Mouse (Mus musculus) midbrain, embryonic 10.5 days (tissue): Measurements from ENCODE around the gene Acrbp. TPM values are rescaled to one million over a fixed set of nuclear protein-coding genes. Genes with fewer than 3 reads are reported as not detected.

Experiments used
- DNase-seq: peaks from one replicate; pipeline ENCODE4 v3.0.0-alpha.2; 2017; ENCODE audit warnings: low spot score
- H3K27ac ChIP-seq: fragments of 300-500 bp; sonication (generic); replicated peaks from 2 replicates; pipeline ENCODE4 v1.5.1; 2016; ENCODE audit warnings: mild to moderate bottlenecking
- H3K27me3 ChIP-seq: fragments of 300-500 bp; sonication (generic); 2 replicates; pipeline ENCODE4 v1.6.1; 2016; ENCODE audit warnings: low read depth, mild to moderate bottlenecking; ENCODE audit not compliant: poor library complexity, severe bottlenecking
- H3K36me3 ChIP-seq: fragments of 300-500 bp; sonication (generic); 2 replicates; pipeline ENCODE4 v1.6.1; 2016; ENCODE audit warnings: mild to moderate bottlenecking, moderate library complexity
- H3K4me1 ChIP-seq: fragments of 300-500 bp; sonication (generic); 2 replicates; pipeline ENCODE4 v1.6.1; 2016
- H3K4me3 ChIP-seq: fragments of 300-500 bp; sonication (generic); 2 replicates; pipeline ENCODE4 v1.5.1; 2016; ENCODE audit warnings: mild to moderate bottlenecking, moderate library complexity
- H3K9me3 ChIP-seq: fragments of 300-500 bp; sonication (generic); replicated peaks from 2 replicates; pipeline ENCODE4 v1.6.1; 2016; ENCODE audit warnings: mild to moderate bottlenecking
- WGBS: fragments of 180-500 bp; shearing (Covaris S2); methylation state at CpG from one replicate; pipeline ENCODE4 v1.1.7; 2016; 5-methylcytosine and 5-hydroxymethylcytosine counted together
- polyA plus RNA-seq: library from polyadenylated mRNA; unstranded; fragments of >200 nt; fragmentation: Nextera tagmentation; extraction: Ambion mirVana; gene quantifications from 2 replicates; pipeline ENCODE4 v1.2.1, GENCODE M21; 2016

Acrbp gene
- polyA plus RNA-seq, 1 experiment from 2014 or later = 10.1 TPM

GRCm38 (mm10) chr6:125081394-125081793, 31.9 kb downstream of the Acrbp start:
- H3K4me3 ChIP-seq = peak overlapping the region; percentile 57

GRCm38 (mm10) chr6:125081797-125082560, 32.5 kb downstream of the Acrbp start:
- peak overlapping the region; percentile 88 for H3K27ac ChIP-seq
- peaks cover 28% of the 10 kb centered on the region for H3K27me3 ChIP-seq
- peaks cover 26% of the 10 kb centered on the region for H3K4me1 ChIP-seq
- 22% methylated on average over 45 of the region's 45 CpGs for WGBS
- peak overlapping the region; percentile 57 for H3K4me3 ChIP-seq
- no peaks in the 10 kb centered on the region for H3K36me3 ChIP-seq
- no peaks in the 10 kb centered on the region for H3K9me3 ChIP-seq
- DNase-seq = peak; percentile 94

More at GRCm38 (mm10) chr6:125081394-125081793, 31.9 kb downstream of the Acrbp start:
- DNase-seq = no peak
- Histone ChIP-seq H3K27ac (peak overlapping the region; percentile 88), H3K9me3 (no peaks in the 10 kb centered on the region), H3K27me3 (peaks cover 28% of the 10 kb centered on the region), H3K36me3 (no peaks in the 10 kb centered on the region), H3K4me1 (peaks cover 26% of the 10 kb centered on the region)
- WGBS = 26% methylated on average over 25 of the region's 25 CpGs

GRCm38 (mm10) chr6:125082801-125083386, 33.4 kb downstream of the Acrbp start:
- H3K27me3 ChIP-seq = peaks cover 28% of the 10 kb centered on the region
- no peak overlapping the region for H3K4me3 ChIP-seq
- 90% methylated on average over 7 of the region's 7 CpGs for WGBS
- DNase-seq = no peak
- no peaks in the 10 kb centered on the region for H3K9me3 ChIP-seq
- no peaks in the 10 kb centered on the region for H3K36me3 ChIP-seq
- H3K27ac ChIP-seq = 0 out of 2 replicates have a peak overlapping the region, but pooled peaks have one; percentile 49
- H3K4me1 ChIP-seq = peaks cover 28% of the 10 kb centered on the region

- Histone ChIP-seq H3K27ac (peak overlapping the region; percentile 39; the same call in 1 of the 2 replicates), H3K4me1 (peaks cover 44% of the 10 kb centered on the region), H3K9me3 (no peaks in the 10 kb centered on the region), H3K4me3 (no peak overlapping the region), H3K36me3 (no peaks in the 10 kb centered on the region), H3K27me3 (peaks cover 28% of the 10 kb centered on the region)
- DNase-seq = peak; percentile 65
- 9% methylated on average over 4 of the region's 4 CpGs for WGBS
Observed at GRCm38 (mm10) chr6:125084424-125084823, 34.9 kb downstream of the Acrbp start.

GRCm38 (mm10) chr6:125087937-125088336, 38.4 kb downstream of the Acrbp start:
- WGBS = 72% methylated on average over 3 of the region's 3 CpGs
- H3K27ac ChIP-seq = peak overlapping the region; percentile 95

GRCm38 (mm10) chr6:125088561-125089321, 39.3 kb downstream of the Acrbp start:
- Histone ChIP-seq H3K4me1 (peaks cover 47% of the 10 kb centered on the region), H3K27ac (peak overlapping the region; percentile 95), H3K27me3 (no peaks in the 10 kb centered on the region), H3K9me3 (no peaks in the 10 kb centered on the region), H3K36me3 (no peaks in the 10 kb centered on the region), H3K4me3 (peak overlapping the region; percentile 50)
- 2% methylated on average over 19 of the region's 20 CpGs for WGBS
- peak; percentile 92 for DNase-seq

More at GRCm38 (mm10) chr6:125087937-125088336, 38.4 kb downstream of the Acrbp start:
- Histone ChIP-seq H3K36me3 (no peaks in the 10 kb centered on the region), H3K4me3 (0 out of 2 replicates have a peak overlapping the region, but pooled peaks have one; percentile 50), H3K9me3 (no peaks in the 10 kb centered on the region), H3K27me3 (peaks cover 6% of the 10 kb centered on the region), H3K4me1 (peaks cover 51% of the 10 kb centered on the region)
- DNase-seq = no peak

GRCm38 (mm10) chr6:125089521-125090321, 40.2 kb downstream of the Acrbp start:
- peak overlapping the region; percentile 50 for H3K4me3 ChIP-seq
- peak overlapping the region; percentile 95 for H3K27ac ChIP-seq
- H3K27me3 ChIP-seq = no peaks in the 10 kb centered on the region
- no peaks in the 10 kb centered on the region for H3K9me3 ChIP-seq
- 3% methylated on average over 15 of the region's 15 CpGs for WGBS
- H3K36me3 ChIP-seq = no peaks in the 10 kb centered on the region
- H3K4me1 ChIP-seq = peaks cover 40% of the 10 kb centered on the region
- peak; percentile 72 for DNase-seq

GRCm38 (mm10) chr6:125090341-125091085, 41.0 kb downstream of the Acrbp start:
- Histone ChIP-seq H3K36me3 (no peaks in the 10 kb centered on the region), H3K9me3 (no peaks in the 10 kb centered on the region), H3K27ac (peak overlapping the region; percentile 95), H3K27me3 (no peaks in the 10 kb centered on the region), H3K4me3 (peak overlapping the region; percentile 50), H3K4me1 (peaks cover 48% of the 10 kb centered on the region)
- 63% methylated on average over 10 of the region's 10 CpGs for WGBS
- DNase-seq = no peak

- Histone ChIP-seq H3K27ac (no peak overlapping the region), H3K27me3 (no peaks in the 10 kb centered on the region), H3K36me3 (no peaks in the 10 kb centered on the region), H3K4me1 (peaks cover 56% of the 10 kb centered on the region), H3K9me3 (no peaks in the 10 kb centered on the region), H3K4me3 (no peak overlapping the region)
- DNase-seq = no peak
- 89% methylated on average over 5 of the region's 5 CpGs for WGBS
Observed at GRCm38 (mm10) chr6:125092372-125092771, 42.9 kb downstream of the Acrbp start.

- 81% methylated on average over 3 of the region's 3 CpGs for WGBS
- H3K4me1 ChIP-seq = peaks cover 60% of the 10 kb centered on the region
Observed at GRCm38 (mm10) chr6:125094843-125095242, 45.4 kb downstream of the Acrbp start.

GRCm38 (mm10) chr6:125095391-125096278, 46.1 kb downstream of the Acrbp start, which contains the start of gene Chd4:
TSS of gene Chd4 (plus strand) at chr6:125095981.
- H3K4me1 ChIP-seq = peaks cover 60% of the 10 kb centered on the region
- peak within 1 kb of the TSS; percentile 97 for H3K27ac ChIP-seq
- peak; percentile 93 for DNase-seq
- H3K4me3 ChIP-seq = peak within 1 kb of the TSS; percentile 80
- WGBS = 4% methylated on average over 44 of the region's 45 CpGs
- H3K9me3 ChIP-seq = no peaks in the 10 kb centered on the region
- H3K36me3 ChIP-seq = peaks cover 33% of the 10 kb centered on the region
- no peaks in the 10 kb centered on the region for H3K27me3 ChIP-seq

More at GRCm38 (mm10) chr6:125094843-125095242, 45.4 kb downstream of the Acrbp start:
- no peaks in the 10 kb centered on the region for H3K27me3 ChIP-seq
- H3K27ac ChIP-seq = no peak overlapping the region
- peak; percentile 26 for DNase-seq
- peaks cover 25% of the 10 kb centered on the region for H3K36me3 ChIP-seq
- no peaks in the 10 kb centered on the region for H3K9me3 ChIP-seq
- H3K4me3 ChIP-seq = no peak overlapping the region; the same call in 1 of the 2 replicates
